Mouse (Mus musculus): ENCODE measurements around the gene Tmem141.
A peak's percentile ranks its signal among the peaks of the same experiment; 100 is the strongest.

GRCm38 (mm10) chr2:25663511-25663910 is 41.7 kb upstream of the Tmem141 start:
- TF ChIP-seq POLR2A (IDR thresholded peaks at IDR 0.05; ENCODE audit: borderline replicate concordance, control insufficient read depth, low read depth, low read length): no peak
- TF ChIP-seq CTCF (IDR thresholded peaks at IDR 0.05; ENCODE audit: control insufficient read depth, insufficient read depth, low read length): peak; percentile 44; the same call in 1 of the 2 replicates

Data from bone marrow, adult 2 months (tissue).